Mouse (Mus musculus) natural killer cell, adult 2 months (primary cell): ENCODE results near the gene Btnl2.

Source experiments
- DNase-seq, 2 experiments: peaks; one replicate each; pipeline ENCODE4 v3.0.0; 2022; ENCODE audit warnings: low spot score in 2 of 2

Gene Btnl2

GRCm38 (mm10) chr17:34347606-34348308 lies 6.9 kb upstream of the Btnl2 start:
- DNase-seq = peak; percentile 87 to 94

GRCm38 (mm10) chr17:34349429-34349828 lies 5.2 kb upstream of the Btnl2 start:
- peak; percentile 79 to 89 for DNase-seq

GRCm38 (mm10) chr17:34354940-34355339 lies 318 bp downstream of the Btnl2 start:
- peak; percentile 14 to 67 for DNase-seq

GRCm38 (mm10) chr17:34362954-34363546 lies 8.4 kb downstream of the Btnl2 start:
- DNase-seq = no peak

GRCm38 (mm10) chr17:34363676-34364310 lies 9.2 kb downstream of the Btnl2 start:
- DNase-seq = no peak

DNA sequence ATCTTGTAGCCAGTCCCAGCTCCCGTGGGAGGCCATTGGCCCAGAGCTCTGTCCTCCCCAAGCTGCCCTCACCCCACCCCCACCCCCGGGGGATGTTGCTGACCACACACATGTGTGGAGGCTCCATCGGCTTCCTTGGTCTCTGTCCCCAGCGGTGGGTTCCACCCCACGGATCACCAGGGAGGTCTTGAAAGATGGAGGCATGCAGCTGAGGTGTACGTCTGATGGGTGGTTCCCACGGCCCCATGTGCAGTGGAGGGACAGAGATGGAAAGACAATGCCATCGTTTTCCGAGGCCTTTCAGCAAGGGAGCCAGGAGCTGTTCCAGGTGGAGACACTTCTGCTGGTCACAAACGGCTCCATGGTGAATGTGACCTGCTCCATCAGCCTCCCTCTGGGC lies 10.4 kb downstream of the Btnl2 start:
- DNase-seq = no peak

DNA sequence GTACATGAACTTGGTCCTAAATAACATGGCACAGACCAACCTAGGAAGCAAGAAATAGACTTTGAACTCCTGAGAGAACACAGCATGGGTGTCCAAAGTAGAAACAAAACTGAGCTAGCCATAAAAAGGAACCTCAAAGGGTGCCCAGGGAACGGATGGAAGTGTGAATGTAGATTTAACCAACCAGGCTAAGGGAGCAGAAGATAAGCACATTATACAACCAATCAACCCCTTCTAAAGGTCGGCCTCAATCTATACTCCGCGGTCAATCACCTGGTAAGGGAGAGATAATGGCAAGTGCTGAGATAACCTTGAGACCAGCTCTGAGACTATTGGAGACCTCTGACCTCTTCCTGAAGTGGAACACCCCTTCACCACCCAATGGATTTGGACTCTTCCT lies 15.9 kb downstream of the Btnl2 start:
- no peak for DNase-seq

DNA sequence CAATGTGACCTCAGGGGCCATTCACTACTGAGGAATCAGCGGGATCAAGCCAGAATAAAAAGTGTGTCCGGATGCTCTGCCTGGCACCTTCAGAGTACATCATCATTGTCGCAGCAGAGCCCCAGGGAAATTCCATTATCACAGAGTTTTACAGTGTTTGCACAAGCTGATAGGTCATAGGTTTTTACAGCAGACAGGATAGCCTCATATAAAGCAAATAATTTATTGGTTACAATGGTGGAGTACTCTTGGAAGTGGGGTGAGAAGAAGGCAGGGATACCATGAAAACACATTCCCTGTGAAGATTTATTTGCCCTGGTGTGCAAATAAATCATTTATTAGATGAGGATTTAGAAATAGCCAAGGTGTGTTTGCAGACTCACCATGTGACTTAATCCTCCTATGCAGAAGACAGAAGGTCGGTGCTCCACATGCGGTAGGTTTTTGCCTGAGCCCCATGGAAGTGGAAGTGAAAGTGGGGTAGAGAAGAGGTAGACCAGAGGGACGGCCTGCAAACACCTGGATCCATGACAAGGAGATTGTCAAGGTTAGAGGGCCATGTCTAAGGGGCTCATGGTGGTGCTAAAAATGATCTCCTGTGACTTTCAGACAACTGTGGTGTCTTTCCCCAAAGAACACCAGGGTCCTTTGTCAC lies 18.6 kb downstream of the Btnl2 start:
- DNase-seq = no peak

DNA sequence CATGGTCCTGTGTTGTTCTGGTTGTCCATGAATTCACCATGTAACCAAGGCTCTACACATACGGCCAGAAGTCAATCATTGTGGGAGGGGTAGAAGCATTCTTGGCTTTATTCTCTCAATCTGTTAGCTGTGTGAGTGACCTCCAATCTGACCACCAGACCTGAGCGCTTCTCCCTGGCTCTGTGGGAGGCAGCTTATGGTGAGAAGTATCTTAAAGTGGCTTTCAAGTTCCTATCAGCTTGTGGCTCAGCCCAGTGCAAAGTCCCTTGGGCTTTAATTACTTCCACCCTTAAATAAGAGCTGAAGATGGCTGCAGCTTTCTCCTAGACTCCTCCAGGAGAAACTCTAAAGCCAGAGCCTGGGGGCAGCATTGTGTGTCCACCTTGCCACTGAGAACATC lies 22.2 kb downstream of the Btnl2 start, which contains the start of gene Btnl1:
Gene Btnl1 (plus strand): TSS at position 286 of the 400 bp plus-strand sequence.
- no peak for DNase-seq

DNA sequence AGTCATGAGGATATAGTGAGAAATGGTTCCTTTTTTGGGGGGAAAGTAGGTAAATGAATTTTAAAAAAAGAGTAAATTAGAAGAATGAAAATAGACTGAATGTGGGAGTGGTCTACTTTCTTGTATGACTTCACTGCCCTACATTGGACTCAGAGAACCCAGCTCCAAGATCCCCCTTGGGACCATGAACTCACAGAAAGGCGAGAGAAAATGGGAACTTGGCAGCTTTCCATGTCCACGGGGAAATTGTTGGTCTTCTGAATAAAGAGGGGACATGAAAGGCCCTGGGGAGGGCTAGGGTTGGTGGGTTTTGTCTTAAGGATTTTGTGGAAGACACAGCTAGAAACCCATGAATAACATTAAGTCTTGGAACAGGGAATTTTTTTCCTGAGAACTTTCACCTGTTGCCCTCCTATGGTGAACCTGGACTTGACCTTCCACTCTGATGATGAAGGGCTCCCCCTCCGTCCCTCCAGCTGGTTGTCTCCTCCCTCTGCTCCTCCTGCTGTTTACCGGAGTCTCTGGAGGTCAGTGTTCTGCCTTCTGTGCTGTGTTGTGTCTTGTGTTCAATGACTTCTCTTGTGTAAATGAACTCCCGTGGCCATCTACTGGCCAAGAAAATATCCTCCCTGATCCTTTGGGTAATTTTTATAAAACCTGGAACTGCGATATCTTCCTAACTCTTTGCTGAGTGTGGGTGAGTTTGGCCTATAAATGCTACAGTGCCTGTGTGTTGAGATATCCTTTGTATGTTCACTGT lies 23.0 kb downstream of the Btnl2 start:
- DNase-seq = no peak

DNA sequence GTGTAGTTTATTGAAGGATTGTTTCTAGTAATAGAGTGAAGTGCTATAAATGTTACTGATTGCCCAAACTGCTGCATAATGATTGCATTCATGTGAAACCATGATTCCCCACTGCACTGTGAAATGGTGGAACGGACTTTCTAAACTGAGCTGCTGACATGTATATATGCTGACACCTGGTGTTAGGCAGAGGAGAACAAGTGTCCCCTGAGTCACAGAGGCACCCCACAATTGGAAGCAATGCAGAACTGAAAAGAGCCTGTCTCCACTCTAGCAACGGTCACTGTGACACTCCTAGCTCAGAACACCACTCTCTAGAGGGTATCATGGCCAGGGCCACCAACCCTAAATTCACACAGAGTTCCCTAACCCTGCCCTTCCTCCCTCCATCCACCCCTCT lies 24.1 kb downstream of the Btnl2 start:
- DNase-seq = peak in 1 of 2 experiments; percentile 34

- DNase-seq = no peak
Measured at GRCm38 (mm10) chr17:34379451-34379850, 24.8 kb downstream of the Btnl2 start.

GRCm38 (mm10) chr17:34381876-34382275 lies 27.3 kb downstream of the Btnl2 start:
- no peak for DNase-seq

DNA sequence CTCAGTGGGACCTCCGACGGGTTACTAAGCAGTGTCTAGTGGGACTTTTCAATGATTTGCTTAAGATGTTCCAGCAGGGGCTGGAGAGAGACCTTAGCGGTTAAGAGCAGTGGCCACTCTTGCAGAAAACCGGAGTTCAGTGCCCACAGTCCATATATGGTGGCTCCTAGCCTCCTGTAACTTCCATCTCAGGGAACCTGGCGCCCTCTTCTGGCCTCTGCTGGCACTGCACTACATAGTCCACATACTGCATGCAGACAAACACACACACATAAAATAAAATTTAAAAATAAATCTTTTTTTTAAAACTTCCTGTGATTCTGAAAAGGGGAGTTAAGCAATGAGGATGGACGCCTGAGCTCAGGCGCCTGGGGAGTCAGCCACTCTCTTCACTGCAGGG lies 28.6 kb downstream of the Btnl2 start:
- peak; percentile 15 to 63 for DNase-seq

GRCm38 (mm10) chr17:34384699-34385098 lies 30.1 kb downstream of the Btnl2 start:
- DNase-seq = no peak

- DNase-seq = no peak
Measured at GRCm38 (mm10) chr17:34386656-34387055, 32.0 kb downstream of the Btnl2 start.

DNA sequence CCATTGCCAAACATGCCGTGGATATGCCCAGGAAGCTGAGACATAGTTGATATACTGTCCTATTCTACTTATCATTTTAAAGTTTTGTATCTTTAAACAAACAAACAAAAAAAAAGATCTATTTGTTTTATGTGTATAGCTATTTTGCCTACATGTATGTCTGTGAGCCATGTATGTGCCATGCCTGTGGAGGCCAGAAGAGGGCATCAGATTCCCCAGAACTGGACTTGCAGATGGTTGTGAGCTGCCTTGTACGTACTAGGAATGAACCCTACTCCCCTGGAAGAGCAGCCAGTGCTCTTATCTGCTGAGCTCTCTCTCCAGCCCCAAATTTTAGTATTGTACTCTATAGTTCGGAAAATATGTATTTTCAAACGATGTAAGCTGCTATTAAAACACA lies 33.9 kb downstream of the Btnl2 start:
- DNase-seq = peak in 1 of 2 experiments; percentile 49

DNA sequence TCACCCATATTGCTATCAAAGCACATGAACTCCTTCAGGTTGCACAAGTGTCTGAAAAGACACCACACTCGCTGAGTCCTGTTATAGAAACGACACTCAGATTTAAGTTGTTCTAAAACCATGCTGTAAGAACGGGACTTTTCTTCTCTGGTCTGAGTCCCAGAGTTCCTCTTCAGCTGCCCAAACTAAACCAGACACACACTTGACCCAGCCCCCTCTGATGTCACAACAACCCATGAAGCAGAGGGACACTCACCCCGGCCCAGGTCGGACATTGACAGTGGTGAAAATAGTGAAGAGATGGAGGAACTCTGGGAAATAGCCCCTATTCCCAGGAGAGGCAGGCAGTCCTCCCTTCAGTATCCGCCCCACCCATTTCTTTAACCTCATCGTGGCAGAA lies 36.9 kb downstream of the Btnl2 start:
- no peak for DNase-seq

GRCm38 (mm10) chr17:34392321-34392720 lies 37.7 kb downstream of the Btnl2 start:
- no peak for DNase-seq

GRCm38 (mm10) chr17:34397357-34397756 lies 42.7 kb downstream of the Btnl2 start:
- peak in 1 of 2 experiments; percentile 36 for DNase-seq

DNA sequence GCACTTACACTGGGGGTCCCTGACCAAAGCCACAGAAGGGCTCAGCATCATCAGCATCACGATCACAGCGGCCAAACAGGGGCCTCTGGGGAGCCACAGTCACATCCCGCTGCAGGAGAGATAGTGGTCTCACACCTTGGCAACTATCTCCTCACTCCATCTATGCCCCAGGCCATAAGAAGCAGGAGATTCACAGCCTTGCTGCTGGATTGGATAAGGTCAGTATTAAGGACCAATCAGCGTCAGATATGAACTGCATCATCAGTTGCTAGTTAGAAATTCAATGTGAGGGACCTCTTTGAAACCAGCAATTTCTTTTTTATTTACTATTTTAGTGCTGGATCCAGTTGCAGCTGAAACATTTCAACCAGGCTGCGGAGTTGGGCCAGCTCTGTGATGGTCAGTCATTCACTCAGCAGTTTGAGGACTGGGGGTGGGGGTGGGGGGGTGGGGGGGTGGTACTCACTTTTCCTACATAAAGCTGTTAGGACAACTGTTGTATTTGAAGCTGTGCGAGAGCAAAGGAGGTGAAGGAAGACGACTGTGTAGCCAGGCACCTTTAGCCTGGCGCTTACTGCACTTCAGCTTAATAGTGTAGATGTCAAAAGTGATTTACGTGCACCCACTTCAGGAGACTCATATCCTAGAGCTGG lies 43.6 kb downstream of the Btnl2 start:
- peak; percentile 87 for DNase-seq
